Mouse (Mus musculus): ENCODE measurements around the gene Txnip.
"Not testable (repeated sequence)": the region's sequence is repeated elsewhere in the genome, so short reads cannot be mapped to it uniquely, and the experiment has no call there.

Gene Txnip

DNA sequence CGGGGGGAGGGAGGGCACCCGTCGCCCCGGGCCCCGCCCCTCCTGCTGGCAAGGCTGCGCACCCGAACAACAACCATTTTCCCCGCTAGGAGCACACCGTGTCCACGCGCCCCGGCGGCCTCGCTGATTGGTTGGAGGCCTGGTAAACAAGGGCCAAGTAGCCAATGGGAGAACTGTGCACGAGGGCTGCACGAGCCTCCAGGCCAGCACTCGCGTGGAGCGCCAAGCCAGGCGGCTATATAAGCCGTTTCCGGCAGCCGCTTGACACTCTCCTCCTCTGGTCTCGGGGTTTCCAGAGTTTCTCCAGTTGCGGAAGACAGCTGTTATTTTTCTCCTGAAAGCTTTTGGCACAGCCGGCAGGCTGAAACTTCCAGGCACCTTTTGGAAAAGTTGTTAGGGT is at the start of gene Txnip:
TSS of gene Txnip (plus strand) at position 264 of the 400 bp plus-strand sequence.
- peak; percentile 98 for DNase-seq

DNA sequence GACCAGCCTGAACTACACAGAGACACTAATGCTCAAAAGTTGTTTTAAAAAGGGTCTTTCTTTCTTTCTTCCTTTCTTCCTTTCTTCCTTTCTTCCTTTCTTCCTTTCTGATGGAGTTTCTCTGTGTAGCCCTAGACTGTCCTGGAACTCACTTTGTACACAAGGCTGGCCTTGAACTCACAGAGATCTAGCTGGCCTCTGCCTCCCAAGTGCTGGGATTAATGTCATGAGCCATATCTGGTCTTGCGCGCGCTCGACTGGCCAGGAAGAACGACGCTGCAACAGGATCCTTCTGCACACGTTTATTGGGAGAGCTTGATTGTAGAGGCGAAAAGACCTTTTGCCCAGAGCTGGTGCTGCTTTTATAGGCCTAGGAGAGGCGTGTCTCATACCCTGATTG is 49.8 kb upstream of the Txnip start:
- DNase-seq: not testable (repeated sequence)

DNA sequence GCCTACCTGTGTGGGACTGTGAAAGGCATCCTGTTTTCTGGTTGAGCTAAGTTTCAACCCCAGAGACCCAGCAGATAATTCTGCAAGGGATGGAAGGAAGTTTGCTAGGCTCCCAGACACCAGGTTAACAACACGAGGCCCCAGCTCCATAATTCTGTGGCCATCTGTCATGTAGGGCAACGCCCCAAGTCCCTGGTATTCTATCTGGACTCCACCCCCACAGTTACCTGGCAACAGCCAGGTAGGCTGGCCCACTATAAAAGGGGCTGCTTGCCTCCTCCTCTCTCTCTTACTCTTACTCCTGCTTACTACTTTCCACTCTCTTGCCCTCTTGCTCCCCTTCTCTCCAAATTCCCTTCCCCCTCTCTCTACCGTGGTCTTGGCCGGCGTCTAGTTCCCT is 37.6 kb upstream of the Txnip start:
- no peak for DNase-seq

DNA sequence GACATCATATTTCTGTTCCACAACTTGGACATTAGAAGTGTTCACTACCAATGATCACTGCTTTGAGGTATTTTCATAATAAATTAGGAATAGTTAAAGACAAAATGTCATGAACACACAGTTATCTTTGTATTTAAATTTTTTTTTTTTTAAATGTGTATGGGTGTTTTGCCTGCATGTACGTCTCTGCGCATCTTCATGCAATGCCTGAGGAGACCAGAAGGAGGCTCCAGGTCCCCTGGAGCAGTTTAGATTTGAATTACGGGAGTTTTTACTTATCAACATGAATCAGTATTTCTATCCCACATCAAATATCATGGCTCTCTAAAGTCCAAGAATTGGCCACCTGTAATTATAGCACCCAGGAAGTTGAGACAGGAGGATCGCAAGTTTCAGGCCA is 35.6 kb upstream of the Txnip start:
- DNase-seq: no peak

DNA sequence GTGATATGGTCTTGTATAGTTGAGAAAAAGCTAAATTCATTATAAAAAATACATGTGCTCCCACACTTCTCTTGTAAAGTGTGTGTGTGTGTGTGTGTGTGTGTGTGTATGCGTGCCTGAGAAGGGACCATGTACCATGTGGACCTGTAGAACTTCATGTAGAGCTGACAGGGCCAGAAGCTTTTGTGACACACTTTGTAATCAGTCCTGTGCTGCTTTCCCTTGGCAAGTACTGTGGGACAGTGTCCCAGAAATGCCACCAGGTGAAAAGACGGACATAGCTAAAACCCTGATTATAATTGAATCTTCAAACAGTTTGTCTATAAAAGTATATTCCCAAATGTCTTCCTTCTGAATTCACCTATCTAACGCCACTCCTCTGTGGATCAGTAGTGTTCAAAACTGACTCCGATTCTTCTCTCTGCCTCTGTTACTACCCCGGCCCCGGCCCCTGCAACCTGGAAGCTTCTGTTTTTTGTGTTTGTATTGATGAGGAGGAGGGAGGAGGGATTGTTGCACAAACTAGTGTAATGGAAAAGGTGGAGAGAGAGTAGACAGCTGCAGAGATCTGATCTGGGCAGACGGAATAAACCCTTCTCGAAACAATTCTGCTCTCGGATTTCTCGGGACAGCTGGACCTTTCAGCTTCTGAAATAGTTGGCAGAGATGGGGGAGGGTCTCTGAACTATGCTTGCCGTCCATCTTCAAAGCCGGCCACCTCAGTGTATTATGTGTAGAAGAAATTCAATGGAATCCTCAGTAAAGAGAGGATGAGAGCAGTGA is 33.5 kb upstream of the Txnip start:
- no peak for DNase-seq

DNA sequence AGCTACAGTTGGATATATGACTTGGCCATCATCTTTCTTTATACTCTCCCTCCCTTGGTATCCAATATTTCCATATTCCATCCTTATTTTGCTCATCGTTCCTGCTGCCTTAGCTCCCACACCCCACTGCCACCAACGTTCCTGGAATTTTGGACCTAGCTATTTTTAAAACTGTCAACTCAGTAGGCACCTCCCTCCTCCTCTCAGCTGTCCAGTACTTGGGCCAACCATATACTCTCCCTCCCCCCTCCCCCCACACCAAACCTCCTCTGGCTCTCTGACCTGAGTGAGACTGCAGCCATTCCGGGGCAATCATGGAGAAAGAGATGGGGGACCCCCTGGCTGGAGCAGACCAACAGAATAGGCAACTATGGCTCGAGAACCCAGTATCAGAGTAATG is 32.8 kb upstream of the Txnip start, which contains the start of gene Hfe2:
TSS of gene Hfe2 (plus strand) at position 259 of the 400 bp plus-strand sequence.
- no peak for DNase-seq

DNA sequence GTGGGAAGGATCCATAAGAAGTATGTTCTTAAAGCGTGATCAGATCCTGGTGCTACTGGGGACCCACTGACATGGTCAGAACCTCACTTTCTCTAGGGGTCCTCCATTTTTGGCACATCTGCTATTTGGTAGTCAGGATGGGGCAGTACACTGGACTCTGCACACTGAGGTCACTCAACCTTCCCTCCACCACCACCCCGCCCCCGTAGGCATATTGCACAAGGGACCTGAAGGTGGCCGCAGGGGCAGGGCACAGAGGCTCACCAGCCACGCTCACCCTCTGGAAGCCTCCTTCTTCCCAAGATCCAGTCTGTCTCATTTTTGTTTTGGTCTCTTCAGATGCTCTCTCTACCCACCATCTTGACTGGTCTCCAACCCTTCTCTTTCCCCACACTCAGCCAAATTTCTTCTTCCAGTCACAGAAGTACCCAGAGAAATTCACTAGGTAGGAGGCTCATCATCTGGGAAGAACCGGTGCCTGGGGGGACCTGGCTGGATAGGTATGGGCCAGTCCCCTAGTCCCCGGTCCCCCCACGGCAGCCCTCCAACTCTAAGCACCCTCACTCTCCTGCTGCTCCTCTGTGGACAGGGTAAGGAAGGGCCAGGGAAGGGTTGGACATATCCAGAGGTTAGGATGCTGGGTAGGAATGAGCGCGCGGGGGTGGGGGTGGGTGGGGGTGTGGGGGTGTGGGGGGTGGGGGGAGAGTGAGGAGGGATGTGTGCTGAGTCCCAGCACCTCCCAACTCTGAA is 31.6 kb upstream of the Txnip start:
- no peak for DNase-seq

DNA sequence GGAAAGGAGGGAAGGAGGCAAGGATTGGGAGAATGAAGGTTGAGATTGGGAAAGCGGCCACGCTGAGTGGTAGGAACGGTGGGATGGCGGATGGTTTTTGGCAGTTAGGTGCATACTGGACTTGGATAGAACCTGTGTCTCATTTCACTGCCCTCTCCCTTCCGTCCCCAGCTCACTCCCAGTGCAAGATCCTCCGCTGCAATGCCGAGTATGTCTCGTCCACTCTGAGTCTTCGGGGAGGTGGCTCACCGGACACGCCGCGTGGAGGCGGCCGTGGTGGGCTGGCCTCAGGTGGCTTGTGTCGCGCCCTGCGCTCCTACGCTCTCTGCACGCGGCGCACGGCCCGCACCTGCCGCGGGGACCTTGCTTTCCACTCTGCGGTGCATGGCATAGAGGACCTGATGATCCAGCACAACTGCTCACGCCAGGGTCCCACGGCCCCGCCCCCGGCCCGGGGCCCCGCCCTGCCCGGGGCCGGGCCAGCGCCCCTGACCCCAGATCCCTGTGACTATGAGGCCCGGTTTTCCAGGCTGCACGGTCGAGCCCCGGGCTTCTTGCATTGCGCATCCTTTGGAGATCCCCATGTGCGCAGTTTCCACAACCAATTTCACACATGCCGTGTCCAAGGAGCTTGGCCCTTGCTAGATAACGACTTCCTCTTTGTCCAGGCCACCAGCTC is 30.8 kb upstream of the Txnip start:
- DNase-seq: no peak

DNA sequence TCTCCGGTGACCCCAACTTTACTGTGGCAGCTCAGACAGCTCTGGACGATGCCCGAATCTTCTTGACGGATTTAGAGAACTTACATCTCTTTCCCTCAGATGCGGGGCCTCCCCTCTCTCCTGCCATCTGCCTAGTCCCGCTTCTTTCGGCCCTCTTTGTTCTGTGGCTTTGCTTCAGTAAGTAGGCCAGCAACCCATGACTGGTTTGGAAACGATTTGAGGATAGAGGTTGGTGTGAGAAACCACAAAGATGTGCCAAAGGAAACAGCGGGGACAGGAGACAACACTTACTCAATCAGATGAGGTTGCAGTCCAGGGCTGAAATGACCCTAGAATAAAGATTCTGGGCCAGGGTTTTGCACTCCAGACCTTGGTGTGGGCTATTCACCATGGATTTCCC is 29.3 kb upstream of the Txnip start:
- no peak for DNase-seq

DNA sequence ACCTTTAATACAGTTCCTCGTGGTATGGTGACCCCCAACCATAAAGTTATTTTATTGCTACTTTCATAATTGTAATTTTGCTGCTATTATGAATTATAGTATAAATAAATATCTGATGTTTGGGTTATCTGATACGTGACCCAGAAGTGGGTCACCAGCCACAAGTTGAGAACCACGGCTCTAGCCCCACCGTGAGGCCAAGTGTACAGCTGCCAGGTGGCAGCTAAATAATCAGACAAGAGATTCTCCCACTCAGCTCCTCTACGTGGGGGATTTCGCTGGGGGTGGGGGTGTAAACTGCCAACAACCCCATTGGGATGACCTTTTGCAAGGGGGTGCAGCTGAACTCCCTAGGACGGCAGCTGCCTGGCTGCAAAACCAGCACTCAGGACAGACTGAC is 25.7 kb upstream of the Txnip start:
- no peak for DNase-seq

DNA sequence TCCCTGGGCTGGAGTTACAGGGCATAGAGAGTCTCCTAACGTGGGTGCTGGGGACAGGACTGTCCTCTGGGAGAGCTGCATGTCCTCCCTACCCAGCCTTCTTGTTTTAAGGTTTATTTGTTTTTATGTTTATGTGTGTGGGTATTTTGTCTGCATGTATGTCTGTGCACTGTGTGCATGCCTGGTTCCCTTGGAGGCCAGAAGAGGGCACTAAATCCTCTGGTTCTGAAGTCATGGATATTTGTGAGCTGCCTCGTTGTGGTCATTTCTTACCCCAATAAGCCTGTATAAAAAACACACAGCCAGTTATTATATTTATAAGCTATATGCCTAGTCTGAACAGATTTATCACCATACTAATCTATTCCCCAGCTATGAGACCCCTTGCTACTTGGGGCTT is 23.5 kb upstream of the Txnip start:
- no peak for DNase-seq

DNA sequence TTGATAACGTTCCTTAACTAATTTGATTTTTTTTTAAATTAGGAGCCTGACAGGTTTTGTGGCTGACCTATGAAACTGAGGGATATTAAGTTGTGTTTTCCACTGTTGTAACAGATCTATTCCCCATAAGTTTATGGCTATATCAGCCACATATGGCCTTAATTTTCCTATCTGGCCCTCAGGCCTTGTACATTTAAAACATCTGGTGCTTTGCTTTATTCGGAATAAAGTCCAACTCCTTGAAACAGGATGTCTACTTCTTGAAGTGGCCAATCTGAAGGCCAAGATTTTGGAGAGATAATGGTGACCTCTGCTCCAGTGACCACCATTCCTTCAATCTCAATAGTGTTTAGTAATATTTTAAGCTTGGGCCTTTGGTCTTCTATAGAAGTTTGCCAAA is 18.4 kb upstream of the Txnip start:
- no peak for DNase-seq

DNA sequence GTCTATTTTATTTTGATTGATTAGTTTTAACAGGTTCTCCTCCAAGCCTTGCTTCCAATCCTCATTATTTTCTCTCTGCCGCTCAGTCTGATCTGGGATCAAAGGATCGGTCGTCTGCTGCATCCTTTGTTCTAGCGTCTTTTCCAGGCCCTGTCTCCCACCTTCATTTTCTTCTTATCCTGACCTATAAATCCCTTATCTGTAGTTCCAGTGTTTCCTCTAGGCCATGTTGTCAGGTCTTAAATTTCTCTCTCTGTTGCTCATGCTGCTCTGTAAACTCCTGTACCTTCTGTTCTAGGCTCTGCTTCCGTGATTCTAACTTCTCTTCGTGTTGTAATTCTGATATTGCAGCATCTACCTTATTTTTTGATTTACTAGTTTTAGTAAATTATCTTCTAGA is 17.0 kb upstream of the Txnip start:
- DNase-seq: no peak

DNA sequence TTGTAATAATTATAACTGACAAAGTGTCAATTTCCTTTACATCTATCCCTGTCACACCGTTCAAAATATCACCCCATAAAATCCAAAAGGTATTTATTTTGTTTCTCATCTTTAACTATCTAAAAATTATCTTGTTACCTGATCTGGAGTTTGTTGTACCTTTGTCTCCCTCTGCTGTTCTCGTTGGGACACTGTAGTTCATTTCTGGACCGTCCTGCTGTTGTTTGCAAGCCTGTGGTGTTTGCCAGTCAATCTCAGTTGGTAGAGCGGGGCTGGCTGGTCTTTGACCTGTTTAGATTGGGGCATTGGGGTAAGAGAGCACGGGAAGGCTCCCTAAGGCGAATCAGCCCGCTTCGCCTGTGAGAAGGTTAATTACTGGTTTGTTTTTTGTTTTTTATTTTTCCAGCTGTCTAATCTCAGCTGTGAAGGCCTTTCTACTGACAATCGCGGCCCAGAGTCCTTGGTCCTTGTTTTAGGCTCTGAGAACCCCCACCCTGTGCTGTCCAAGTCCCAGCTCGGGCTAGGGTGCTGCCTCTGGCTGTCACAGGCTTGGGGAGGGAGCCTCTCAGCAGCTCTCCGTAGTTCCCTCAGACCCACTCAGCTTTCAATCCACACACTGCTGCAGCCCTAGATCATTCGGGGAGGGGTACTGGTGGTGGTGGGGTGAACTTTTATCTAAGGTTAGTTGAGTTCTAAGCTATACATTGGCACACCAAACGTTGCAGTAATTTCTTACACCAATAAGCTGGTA is 16.3 kb upstream of the Txnip start:
- DNase-seq: no peak

DNA sequence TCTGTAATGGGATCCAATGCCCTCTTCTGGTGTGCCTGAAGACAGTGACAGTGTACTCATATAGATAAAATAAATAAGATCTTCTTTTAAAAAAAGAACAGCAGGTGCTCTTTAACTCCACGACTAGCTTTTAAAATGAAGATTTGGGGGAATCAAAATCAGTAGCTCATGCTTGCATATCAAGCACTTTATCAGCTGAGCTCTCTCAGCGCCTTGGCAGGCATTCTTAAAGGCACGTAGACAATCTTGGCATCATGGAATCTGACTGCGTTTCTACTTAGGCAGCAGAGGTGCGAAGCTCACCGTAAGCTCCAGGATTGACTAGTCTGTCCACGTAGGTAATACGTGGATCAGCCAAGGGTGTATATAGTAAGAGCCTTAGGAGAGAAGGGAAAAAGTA is 15.2 kb upstream of the Txnip start:
- peak; percentile 55 for DNase-seq

DNA sequence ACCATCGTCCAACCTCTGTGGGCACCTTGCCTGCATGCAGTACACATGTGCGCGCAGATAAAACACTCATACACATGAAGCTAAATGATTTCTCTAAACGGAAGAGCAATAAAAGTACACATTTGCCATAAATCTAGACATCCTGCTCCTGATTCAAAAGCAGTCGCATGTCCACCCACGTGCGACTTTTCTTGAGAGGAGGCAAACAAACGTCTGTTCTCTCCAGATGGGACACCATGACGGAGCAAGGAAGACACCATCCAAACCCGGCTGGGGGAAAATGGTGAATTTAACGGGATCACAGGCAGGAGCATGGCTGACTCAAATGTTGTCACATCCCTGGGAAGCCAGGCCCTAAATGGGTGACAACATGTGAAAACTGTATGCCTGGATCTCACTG is 14.4 kb upstream of the Txnip start:
- DNase-seq: peak; percentile 76

DNA sequence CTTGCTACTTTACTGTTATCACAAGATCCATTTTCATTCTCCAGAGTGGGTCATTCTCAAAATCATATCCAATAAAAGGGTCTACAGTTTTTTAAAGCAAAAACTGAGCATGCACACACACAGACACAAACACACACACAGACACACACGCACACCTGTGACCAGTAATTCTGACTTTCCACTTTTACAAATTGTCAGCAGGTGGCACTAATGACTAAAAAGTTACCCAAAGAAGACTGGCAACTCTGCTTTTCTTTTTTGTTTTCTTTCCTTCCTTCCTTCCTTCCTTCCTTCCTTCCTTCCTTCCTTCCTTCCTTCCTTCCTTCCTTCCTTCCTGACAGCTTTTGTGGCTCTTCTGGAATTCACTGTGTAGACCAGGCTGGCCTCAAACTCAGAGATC is 12.2 kb upstream of the Txnip start:
- DNase-seq: no peak

DNA sequence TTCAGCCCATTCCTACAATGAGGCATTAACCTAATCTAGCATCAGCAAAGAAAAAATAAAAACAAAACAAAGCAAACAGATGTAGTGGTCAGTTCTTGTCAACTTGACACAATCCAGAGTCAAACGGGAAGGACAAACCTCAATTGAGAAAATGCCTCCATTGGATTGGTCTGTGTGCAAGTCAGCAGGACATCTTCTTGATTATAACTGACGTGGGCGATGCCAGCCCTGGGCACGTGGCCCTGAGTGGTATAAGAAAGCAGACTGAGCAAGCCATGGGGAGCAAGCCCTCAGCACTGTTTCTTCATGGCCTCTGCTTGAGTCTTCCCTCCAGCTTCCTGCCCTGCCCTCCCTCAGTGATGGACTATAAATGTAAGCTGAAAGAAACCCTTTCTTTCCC is 10.9 kb upstream of the Txnip start:
- no peak for DNase-seq

DNA sequence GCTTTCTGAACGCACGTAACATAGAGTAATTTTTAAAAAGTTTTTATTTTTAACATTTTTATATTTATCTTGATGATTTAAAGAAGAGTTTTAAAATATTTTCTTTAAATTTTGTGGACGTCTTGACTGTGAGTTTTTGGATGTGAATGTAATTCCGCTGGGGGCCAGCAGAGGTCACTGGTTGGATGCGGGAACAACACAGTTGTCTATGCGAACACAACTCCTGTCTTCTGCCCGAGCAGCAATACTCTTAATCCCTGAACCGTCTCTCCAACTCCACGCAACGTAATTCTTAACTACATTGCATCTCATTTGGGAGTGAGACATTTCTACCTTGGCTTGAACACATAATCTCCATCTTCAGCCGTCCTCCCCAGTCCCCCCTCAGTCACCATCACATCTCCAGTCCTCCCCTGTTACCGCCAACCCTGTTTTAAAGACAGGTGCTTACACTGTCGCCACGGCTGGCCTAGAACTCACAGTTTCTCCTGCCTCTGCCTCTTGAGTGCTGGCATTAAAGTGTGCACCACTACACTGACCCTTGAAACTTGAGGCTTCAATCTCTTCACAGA is 10.3 kb upstream of the Txnip start:
- no peak for DNase-seq

DNA sequence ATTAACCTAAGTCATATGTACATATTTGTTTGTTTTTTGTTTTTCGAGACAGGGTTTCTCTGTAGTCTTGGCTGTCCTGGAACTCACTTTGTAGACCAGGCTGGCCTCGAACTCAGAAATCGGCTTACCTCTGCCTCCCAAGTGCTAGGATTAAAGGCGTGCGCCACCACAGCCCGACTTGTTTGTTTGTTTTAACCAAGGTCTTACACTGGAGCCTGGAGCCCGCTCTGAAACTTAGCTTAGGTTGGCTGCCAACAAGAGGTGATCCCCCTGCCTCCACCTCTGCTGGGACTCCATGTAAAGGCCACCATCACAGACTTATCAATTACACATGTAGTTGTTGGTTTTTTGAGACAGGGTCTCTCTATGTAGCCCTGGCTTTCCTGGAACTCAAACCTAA is 8.9 kb upstream of the Txnip start:
- DNase-seq: no peak

DNA sequence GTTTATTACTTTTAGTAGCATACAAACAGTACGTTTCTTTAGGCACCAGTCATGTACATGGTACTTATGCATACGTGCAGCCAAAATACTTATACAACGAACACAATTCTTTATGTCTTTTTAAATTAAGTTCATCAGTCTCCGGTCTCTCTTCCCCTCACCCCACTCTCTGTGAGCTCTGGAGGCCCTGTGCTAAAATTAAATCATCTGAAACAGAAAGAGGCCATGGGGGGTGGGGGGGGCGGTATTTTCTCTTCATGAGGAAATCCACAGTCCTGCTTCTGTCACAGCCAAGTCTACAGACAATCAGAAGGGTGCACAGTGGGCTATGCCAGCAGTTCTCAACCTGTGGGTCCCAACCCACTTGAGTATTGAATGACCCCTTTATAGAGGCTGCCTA is 8.4 kb upstream of the Txnip start:
- no peak for DNase-seq

DNA sequence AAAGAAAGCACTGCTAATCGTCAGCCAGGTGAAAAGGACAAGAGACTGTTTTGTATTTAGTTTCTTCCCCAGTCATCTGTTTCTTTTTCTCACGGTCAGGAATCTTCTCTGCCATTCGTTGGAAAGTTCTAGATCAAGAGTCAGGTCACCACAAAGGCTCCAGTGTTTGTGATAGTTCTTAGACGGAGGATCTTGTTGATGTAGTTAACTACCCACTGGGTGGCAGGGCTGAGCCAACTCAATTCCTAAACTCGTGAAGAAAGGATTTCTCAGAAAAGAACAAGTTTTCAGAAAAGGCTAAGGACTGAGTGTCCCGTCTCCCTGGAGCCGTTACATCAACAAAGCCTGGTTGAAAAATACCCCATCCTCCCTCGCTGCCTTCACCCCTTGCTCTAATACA is 6.6 kb upstream of the Txnip start:
- no peak for DNase-seq

DNA sequence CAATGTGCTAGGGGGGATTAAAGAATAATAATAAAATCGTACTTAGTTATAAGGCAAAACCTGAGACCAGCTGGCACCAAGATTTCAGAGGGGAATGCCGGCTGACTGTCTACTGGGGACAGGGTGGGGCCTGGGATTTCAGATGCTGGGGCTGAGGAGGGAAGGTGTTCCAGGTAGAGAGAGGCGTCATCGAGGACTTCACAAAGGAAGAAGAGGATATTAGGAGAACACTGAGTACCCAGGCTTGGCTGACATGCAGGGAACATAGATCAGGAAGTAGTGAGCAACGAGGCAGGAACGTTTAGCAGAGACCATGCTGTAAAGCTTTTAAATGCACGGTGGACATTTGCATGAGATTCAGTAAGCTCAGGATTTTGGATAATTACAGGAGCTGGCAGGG is 5.9 kb upstream of the Txnip start:
- DNase-seq: no peak
